Mouse (Mus musculus) thymus, adult 2 months (tissue): Measurements from ENCODE around the gene Cdc25b. TPM values are rescaled to one million over a fixed set of nuclear protein-coding genes. Genes with fewer than 3 reads are reported as not detected.

ENCODE experiments used
- DNase-seq: peaks from one replicate; pipeline ENCODE4 v3.0.0; 2021
- H3K27ac ChIP-seq: fragments of 200-500 bp; 2 replicates; pipeline ENCODE4 v1.5.1; 2012; ENCODE audit warnings: low read length, control low read depth; ENCODE audit not compliant: control insufficient read depth, insufficient read depth
- H3K27me3 ChIP-seq: fragments of 200-500 bp; 2 replicates; pipeline ENCODE4 v1.6.1; 2012; ENCODE audit warnings: mild to moderate bottlenecking, low read length, moderate library complexity, mixed read lengths; ENCODE audit not compliant: control insufficient read depth, insufficient read depth
- H3K36me3 ChIP-seq: fragments of 200-500 bp; 2 replicates; pipeline ENCODE4 v1.6.1; 2012; ENCODE audit warnings: mild to moderate bottlenecking, low read length, moderate library complexity; ENCODE audit not compliant: control insufficient read depth, insufficient read depth
- H3K4me1 ChIP-seq: fragments of 200-500 bp; replicated peaks from 2 replicates; pipeline ENCODE4 v1.6.1; 2012; ENCODE audit warnings: low read length; ENCODE audit not compliant: control insufficient read depth, insufficient read depth
- H3K4me3 ChIP-seq: fragments of 200-500 bp; 2 replicates; pipeline ENCODE4 v1.5.1; 2012; ENCODE audit warnings: mild to moderate bottlenecking, low read length, control low read depth, moderate library complexity; ENCODE audit not compliant: control insufficient read depth, insufficient read depth
- CTCF ChIP-seq: fragments of 200-500 bp; IDR thresholded peaks from 2 replicates; pipeline ENCODE4 v1.5.1; 2012; ENCODE audit warnings: mild to moderate bottlenecking, control low read depth, low read length, moderate library complexity, borderline replicate concordance; ENCODE audit not compliant: control insufficient read depth, poor library complexity, insufficient read depth; ENCODE audit errors: extremely low read depth
- POLR2A ChIP-seq: fragments of 200-500 bp; IDR thresholded peaks from 2 replicates; pipeline ENCODE4 v1.6.1; 2012; ENCODE audit warnings: mild to moderate bottlenecking, low read length, control low read depth, moderate library complexity; ENCODE audit not compliant: control insufficient read depth, poor library complexity, insufficient read depth; ENCODE audit errors: extremely low read depth
- WGBS: fragments of 180-500 bp; shearing (Covaris S2); methylation state at CpG from one replicate; pipeline ENCODE4 v1.1.7; 2018; 5-methylcytosine and 5-hydroxymethylcytosine counted together
- polyA plus RNA-seq: library from polyadenylated mRNA; depleted of rRNA; stranded (reverse); fragments of >200 nt; gene quantifications from 2 replicates; pipeline ENCODE4 v1.2.3, GENCODE M21; 2012

Gene Cdc25b
- polyA plus RNA-seq, 1 experiment = 121 TPM

- Histone ChIP-seq H3K27ac (no peak overlapping the region), H3K36me3 (no peaks in the 10 kb centered on the region), H3K4me3 (no peak overlapping the region), H3K27me3 (no peaks in the 10 kb centered on the region), H3K4me1 (peaks cover 20% of the 10 kb centered on the region)
- WGBS = 97% methylated on average over 9 of the region's 9 CpGs
- TF ChIP-seq CTCF (no peak), POLR2A (no peak)
- DNase-seq = no peak
Measured at GRCm38 (mm10) chr2:131177932-131178331, 8.8 kb upstream of the Cdc25b start.

DNA sequence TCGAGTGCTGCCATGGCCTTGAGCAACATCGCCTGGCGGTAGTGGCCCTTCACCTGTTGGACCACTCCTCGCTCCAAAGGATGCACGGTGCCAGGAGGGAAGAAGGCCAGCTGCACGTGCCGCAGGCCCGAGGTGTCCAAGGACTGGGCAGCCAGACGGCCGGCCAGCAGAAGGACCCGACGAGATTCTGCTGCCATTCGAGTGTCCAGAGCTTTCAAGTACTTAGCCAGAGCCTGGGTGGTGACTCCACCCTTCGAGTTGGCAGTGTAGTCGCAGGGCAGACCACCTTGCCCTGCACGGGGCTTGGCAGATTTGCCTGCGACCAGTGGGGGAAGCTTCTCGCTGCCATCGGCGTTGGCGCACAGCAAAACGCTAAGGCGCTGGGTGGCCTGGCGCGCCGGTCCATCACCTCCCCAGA, 7.9 kb upstream of the Cdc25b start:
- DNase-seq = no peak
- Histone ChIP-seq H3K4me3 (peak overlapping the region; percentile 79), H3K27ac (no peak overlapping the region), H3K4me1 (peaks cover 20% of the 10 kb centered on the region), H3K36me3 (no peaks in the 10 kb centered on the region), H3K27me3 (no peaks in the 10 kb centered on the region)
- TF ChIP-seq POLR2A = no peak
- TF ChIP-seq CTCF = no peak; the same call in 1 of the 2 replicates
- WGBS = 54% methylated on average over 26 of the region's 26 CpGs

DNA sequence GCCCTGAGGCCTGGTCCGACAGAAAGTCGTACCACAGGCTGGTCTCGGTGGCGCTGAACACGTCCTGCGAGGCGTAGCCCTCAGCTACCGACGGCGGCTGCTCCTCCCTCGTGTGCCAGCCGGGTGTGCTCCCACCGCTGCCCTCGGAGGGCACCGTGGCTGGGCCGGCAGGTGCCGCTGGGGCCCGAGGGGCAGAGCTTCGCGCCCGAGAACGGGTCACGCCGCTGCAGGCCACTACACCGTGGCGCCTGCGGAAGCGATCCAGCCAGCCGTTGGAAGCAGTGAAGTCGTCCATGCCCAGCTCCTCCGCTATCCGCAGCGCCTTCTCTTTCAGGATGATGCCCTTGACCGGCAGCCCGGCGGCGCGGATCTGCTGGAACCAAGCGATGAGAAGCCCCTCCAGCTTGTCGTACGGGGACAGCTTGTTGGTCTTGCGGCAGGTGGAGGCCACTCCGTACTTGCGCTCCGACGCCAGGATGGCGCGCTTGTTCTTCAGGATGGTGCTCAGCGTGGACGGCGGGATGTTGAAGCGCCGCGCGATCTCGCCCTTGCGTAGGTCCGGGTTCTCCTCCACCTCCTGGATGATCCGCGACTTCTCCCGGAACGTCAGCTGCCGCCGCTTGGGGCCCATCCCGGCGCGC, 7.4 kb upstream of the Cdc25b start:
- Histone ChIP-seq H3K27me3 (no peaks in the 10 kb centered on the region), H3K36me3 (no peaks in the 10 kb centered on the region), H3K4me1 (peaks cover 20% of the 10 kb centered on the region), H3K27ac (no peak overlapping the region), H3K4me3 (peak overlapping the region; percentile 79)
- TF ChIP-seq CTCF (no peak), POLR2A (no peak)
- under 1% methylated on average over 67 of the region's 67 CpGs for WGBS
- DNase-seq = peak; percentile 39

DNA sequence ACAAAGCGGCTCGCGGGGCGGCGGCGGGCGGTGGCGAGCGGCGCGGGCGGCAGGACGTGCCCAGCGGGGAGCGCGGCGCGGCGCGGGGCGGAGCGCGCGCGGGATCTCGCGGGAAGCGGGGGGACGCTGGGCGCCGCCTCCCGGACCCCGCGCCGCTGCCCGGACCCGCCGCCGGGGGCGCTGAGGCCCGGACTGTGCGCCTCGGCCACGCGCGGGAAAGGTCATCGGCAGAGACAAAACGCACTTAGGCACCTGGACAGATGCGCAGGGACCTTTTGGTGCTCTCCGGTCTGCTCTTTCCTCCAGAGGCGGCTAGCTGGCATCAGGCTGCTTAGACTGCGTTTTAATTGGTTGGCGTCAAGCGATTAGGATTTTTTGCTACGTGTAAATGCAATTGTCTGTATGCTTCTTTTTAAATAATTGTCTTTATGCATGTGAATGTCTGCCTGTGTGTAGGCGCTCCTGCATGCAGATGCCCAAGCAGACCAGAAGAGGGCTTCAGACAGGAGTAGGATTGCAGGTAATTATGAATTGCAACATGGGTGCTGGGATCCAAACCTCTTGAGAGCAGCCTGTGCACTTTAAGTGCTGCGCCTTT, 6.7 kb upstream of the Cdc25b start, which contains the start of gene Cenpb:
Gene Cenpb, minus strand, starts transcription at position 78 of the 598 bp plus-strand sequence.
- peak; percentile 90 for TF ChIP-seq CTCF
- TF ChIP-seq POLR2A = no peak
- H3K27ac ChIP-seq = no peak within 1 kb of the TSS
- DNase-seq = peak; percentile 78
- peaks cover 17% of the 10 kb centered on the region for H3K4me1 ChIP-seq
- no peaks in the 10 kb centered on the region for H3K36me3 ChIP-seq
- peak within 1 kb of the TSS; percentile 79 for H3K4me3 ChIP-seq
- WGBS = 15% methylated on average over 57 of the region's 57 CpGs
- H3K27me3 ChIP-seq = no peaks in the 10 kb centered on the region

DNA sequence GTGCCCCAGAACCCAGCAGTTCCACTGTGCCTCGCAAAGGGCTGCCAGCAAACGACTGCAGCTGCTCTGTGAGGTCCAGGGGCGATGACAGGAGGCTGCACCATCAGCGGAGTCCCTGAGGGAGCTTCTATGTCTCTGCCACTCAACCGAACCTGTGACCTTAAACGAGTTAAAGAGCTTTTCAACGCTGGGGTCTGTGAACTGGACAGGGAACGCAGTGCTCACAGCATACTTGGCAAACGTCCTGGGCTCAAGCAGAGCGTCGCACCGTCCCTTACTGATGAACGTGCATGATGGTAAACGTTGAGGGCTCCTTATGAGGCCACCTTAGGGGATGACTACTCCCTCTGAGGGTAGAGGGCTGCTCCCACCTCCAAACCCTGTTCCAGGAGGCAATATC, 406 bp upstream of the Cdc25b start:
- 3% methylated on average over 14 of the region's 14 CpGs for WGBS
- DNase-seq = no peak
- Histone ChIP-seq H3K36me3 (no peaks in the 10 kb centered on the region), H3K27me3 (no peaks in the 10 kb centered on the region), H3K4me3 (peak overlapping the region; percentile 73), H3K27ac (peak overlapping the region; percentile 29; the same call in 1 of the 2 replicates), H3K4me1 (peaks cover 36% of the 10 kb centered on the region)
- TF ChIP-seq POLR2A = no peak
- no peak for TF ChIP-seq CTCF

DNA sequence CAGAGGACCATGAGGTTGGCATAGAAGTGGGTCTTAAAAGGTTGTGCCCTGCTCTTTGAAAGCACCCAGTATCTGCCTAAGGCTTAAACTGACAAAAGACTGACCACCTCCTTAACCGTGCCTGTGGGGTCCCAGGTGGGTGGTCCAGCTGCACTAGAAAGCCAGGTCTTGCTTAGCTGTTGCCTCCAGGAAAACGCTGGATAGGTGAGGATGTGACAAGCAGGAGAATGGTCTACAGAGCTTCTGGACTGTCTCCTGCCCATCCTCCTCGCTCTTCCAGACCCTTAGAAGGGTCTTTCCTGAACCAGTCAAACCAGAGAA, 813 bp downstream of the Cdc25b start:
- no peaks in the 10 kb centered on the region for H3K27me3 ChIP-seq
- peaks cover 37% of the 10 kb centered on the region for H3K4me1 ChIP-seq
- peak overlapping the region; percentile 73 for H3K4me3 ChIP-seq
- TF ChIP-seq POLR2A (no peak), CTCF (no peak)
- no peak for DNase-seq
- H3K36me3 ChIP-seq = peaks cover 5% of the 10 kb centered on the region; the same call in 1 of the 2 replicates
- WGBS = 59% methylated on average over 3 of the region's 3 CpGs
- no peak overlapping the region for H3K27ac ChIP-seq

DNA sequence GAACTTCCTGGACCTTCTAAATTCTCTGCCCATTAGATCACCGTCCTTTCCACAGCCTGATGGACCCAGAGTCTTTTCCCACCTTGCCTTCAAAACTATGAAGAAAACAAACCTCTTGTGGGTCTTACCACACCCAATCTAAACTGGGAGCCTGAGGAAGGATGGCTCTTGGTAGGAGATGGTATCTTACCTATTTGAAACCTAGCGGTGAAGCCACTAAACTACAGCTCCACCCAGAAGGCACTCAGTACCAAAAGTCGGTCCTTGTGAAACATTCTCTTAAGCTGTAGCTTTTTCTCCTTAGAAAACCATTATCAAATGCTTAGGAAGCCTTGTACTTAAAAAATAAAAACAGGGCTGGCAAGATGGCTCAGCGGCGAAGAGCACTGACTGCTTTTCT, 1.6 kb downstream of the Cdc25b start:
- no peak for DNase-seq
- H3K27ac ChIP-seq = no peak overlapping the region
- 81% methylated on average over 5 of the region's 5 CpGs for WGBS
- no peak for TF ChIP-seq CTCF
- no peak for TF ChIP-seq POLR2A
- no peaks in the 10 kb centered on the region for H3K27me3 ChIP-seq
- peaks cover 9% of the 10 kb centered on the region for H3K36me3 ChIP-seq
- H3K4me1 ChIP-seq = peaks cover 37% of the 10 kb centered on the region
- no peak overlapping the region for H3K4me3 ChIP-seq
